Mouse (Mus musculus): Measurements from ENCODE around the gene Rnf220. TPM values are rescaled to one million over a fixed set of nuclear protein-coding genes. Genes with fewer than 3 reads are reported as not detected.

Gene Rnf220
- total RNA-seq, 2 experiments from 2014 or later, result 184 to 189 TPM

GRCm38 (mm10) chr4:117326915-117327314 lies 169.9 kb downstream of the Rnf220 start:
- no peak for DNase-seq (ENCODE audit: low spot score in 2 of 2)
- no peak for TF ChIP-seq CTCF (conservative IDR thresholded peaks at IDR 0.05)
- Histone ChIP-seq H3K4me3 (no peak overlapping the region), H3K27ac (no peak overlapping the region)

GRCm38 (mm10) chr4:117325076-117325475 lies 171.8 kb downstream of the Rnf220 start:
- H3K27ac ChIP-seq, result no peak overlapping the region
- DNase-seq (ENCODE audit: low spot score in 2 of 2), result no peak
- TF ChIP-seq CTCF (conservative IDR thresholded peaks at IDR 0.05), result no peak
- H3K4me3 ChIP-seq, result no peak overlapping the region

GRCm38 (mm10) chr4:117323515-117324344 lies 173.1 kb downstream of the Rnf220 start:
- H3K27ac ChIP-seq, result 0 out of 2 replicates have a peak overlapping the region, but pooled peaks have one; percentile 14
- peak; percentile 30 to 67 for DNase-seq (ENCODE audit: low spot score in 2 of 2)
- peak; percentile 92 for TF ChIP-seq CTCF (conservative IDR thresholded peaks at IDR 0.05)
- H3K4me3 ChIP-seq, result no peak overlapping the region

- no peak for DNase-seq (ENCODE audit: low spot score in 2 of 2)
- no peak overlapping the region for H3K27ac ChIP-seq
- no peak overlapping the region for H3K4me3 ChIP-seq
- no peak for TF ChIP-seq CTCF (conservative IDR thresholded peaks at IDR 0.05)
Observed at GRCm38 (mm10) chr4:117321011-117321410, 175.8 kb downstream of the Rnf220 start.

GRCm38 (mm10) chr4:117318508-117318907 lies 178.3 kb downstream of the Rnf220 start:
- TF ChIP-seq CTCF (conservative IDR thresholded peaks at IDR 0.05), result no peak
- Histone ChIP-seq H3K27ac (0 out of 2 replicates have a peak overlapping the region, but pooled peaks have one; percentile 72), H3K4me3 (no peak overlapping the region)
- DNase-seq (ENCODE audit: low spot score in 2 of 2), result no peak

GRCm38 (mm10) chr4:117317701-117318190 lies 179.1 kb downstream of the Rnf220 start:
- DNase-seq (ENCODE audit: low spot score in 2 of 2), result peak in 1 of 2 experiments; percentile 42
- Histone ChIP-seq H3K4me3 (peak overlapping the region; percentile 47), H3K27ac (peak overlapping the region; percentile 72)
- TF ChIP-seq CTCF (conservative IDR thresholded peaks at IDR 0.05), result no peak

GRCm38 (mm10) chr4:117316800-117317199 lies 180.1 kb downstream of the Rnf220 start:
- DNase-seq (ENCODE audit: low spot score in 2 of 2), result no peak
- no peak for TF ChIP-seq CTCF (conservative IDR thresholded peaks at IDR 0.05)

GRCm38 (mm10) chr4:117314849-117315500 lies 181.9 kb downstream of the Rnf220 start:
- no peak overlapping the region for H3K27ac ChIP-seq
- no peak for TF ChIP-seq CTCF (conservative IDR thresholded peaks at IDR 0.05)
- no peak overlapping the region for H3K4me3 ChIP-seq
- DNase-seq (ENCODE audit: low spot score in 2 of 2), result no peak

More at GRCm38 (mm10) chr4:117316800-117317199, 180.1 kb downstream of the Rnf220 start:
- no peak overlapping the region for H3K4me3 ChIP-seq
- no peak overlapping the region for H3K27ac ChIP-seq

- no peak for DNase-seq (ENCODE audit: low spot score in 2 of 2)
- peak; percentile 77 for TF ChIP-seq CTCF (conservative IDR thresholded peaks at IDR 0.05)
- H3K4me3 ChIP-seq, result no peak overlapping the region
- no peak overlapping the region for H3K27ac ChIP-seq
Observed at GRCm38 (mm10) chr4:117313085-117313424, 183.8 kb downstream of the Rnf220 start.

- Histone ChIP-seq H3K4me3 (no peak overlapping the region), H3K27ac (no peak overlapping the region)
- TF ChIP-seq CTCF (conservative IDR thresholded peaks at IDR 0.05), result no peak
- no peak for DNase-seq (ENCODE audit: low spot score in 2 of 2)
Observed at GRCm38 (mm10) chr4:117312416-117313084, 184.3 kb downstream of the Rnf220 start.

- no peak overlapping the region for H3K4me3 ChIP-seq
- H3K27ac ChIP-seq, result no peak overlapping the region
- no peak for DNase-seq (ENCODE audit: low spot score in 2 of 2)
- no peak for TF ChIP-seq CTCF (conservative IDR thresholded peaks at IDR 0.05)
Observed at GRCm38 (mm10) chr4:117311891-117312290, 185.0 kb downstream of the Rnf220 start.

GRCm38 (mm10) chr4:117309427-117309826 lies 187.4 kb downstream of the Rnf220 start:
- no peak overlapping the region for H3K4me3 ChIP-seq
- H3K27ac ChIP-seq, result no peak overlapping the region
- no peak for DNase-seq (ENCODE audit: low spot score in 2 of 2)
- peak; percentile 49 for TF ChIP-seq CTCF (conservative IDR thresholded peaks at IDR 0.05)

GRCm38 (mm10) chr4:117307270-117307669 lies 189.6 kb downstream of the Rnf220 start:
- TF ChIP-seq CTCF (conservative IDR thresholded peaks at IDR 0.05), result no peak

More at GRCm38 (mm10) chr4:117307270-117307669, 189.6 kb downstream of the Rnf220 start:
- H3K4me3 ChIP-seq, result no peak overlapping the region
- DNase-seq (ENCODE audit: low spot score in 2 of 2), result no peak
- no peak overlapping the region for H3K27ac ChIP-seq

Data from layer of hippocampus, adult 2 months (tissue).